Mouse (Mus musculus) MEL (cell line): Measurements from ENCODE around the gene Ppip5k1.

ENCODE experiments used
- CTCF ChIP-seq, 3 experiments: IDR thresholded peaks in 2 of 3; conservative IDR thresholded peaks in 1 of 3; 2 replicates each; pipeline ENCODE4 v1.5.1; 2011 to 2012; ENCODE audit warnings: low read length in 3 of 3, low read depth in 2 of 3, mild to moderate bottlenecking in 2 of 3, improper control_type of control experiment in 1 of 3, inconsistent platforms in 1 of 3, mixed read lengths in 1 of 3, moderate library complexity in 1 of 3; ENCODE audit not compliant: control insufficient read depth in 1 of 3, insufficient read depth in 1 of 3, poor library complexity in 1 of 3, severe bottlenecking in 1 of 3
- EP300 ChIP-seq, 2 experiments: IDR thresholded peaks; 2 replicates each; pipeline ENCODE4 v1.6.1; 2011; ENCODE audit warnings: improper control_type of control experiment in 2 of 2, low read length in 2 of 2, low read depth in 1 of 2, mild to moderate bottlenecking in 1 of 2
- NELFE ChIP-seq: IDR thresholded peaks from 2 replicates; pipeline ENCODE4 v1.6.1; 2011; ENCODE audit warnings: low read depth, low read length, improper control_type of control experiment
- POLR2A ChIP-seq, 2 experiments: IDR thresholded peaks; 2 replicates each; pipeline ENCODE4 v1.6.1; 2011 to 2012; ENCODE audit warnings: low read length in 2 of 2, mild to moderate bottlenecking in 2 of 2, control low read depth in 1 of 2, improper control_type of control experiment in 1 of 2, low read depth in 1 of 2, moderate library complexity in 1 of 2; ENCODE audit not compliant: control insufficient read depth in 1 of 2, insufficient read depth in 1 of 2, poor library complexity in 1 of 2
- SIN3A ChIP-seq: IDR thresholded peaks from 2 replicates; pipeline ENCODE4 v1.6.1; 2012; ENCODE audit warnings: low read length, improper control_type of control experiment, inconsistent platforms
- USF1 ChIP-seq: IDR thresholded peaks from 2 replicates; pipeline ENCODE4 v1.6.1; 2014; ENCODE audit warnings: low read depth, mild to moderate bottlenecking, inconsistent platforms, low read length, improper control_type of control experiment, moderate library complexity

GRCm38 (mm10) chr2:121289730-121290540 is 65.3 kb downstream of the Ppip5k1 start:
- no peak for TF ChIP-seq USF1
- TF ChIP-seq NELFE, result no peak
- TF ChIP-seq CTCF (IDR thresholded peaks at IDR 0.05 in 2 of 3, conservative IDR thresholded peaks at IDR 0.05 in 1 of 3; ENCODE audit: control insufficient read depth in 1 of 3, insufficient read depth in 1 of 3, low read depth in 2 of 3, low read length in 3 of 3, poor library complexity in 1 of 3, severe bottlenecking in 1 of 3), result peak in 1 of 3 experiments; percentile 20; a peak in 2 of 6 replicates
- no peak for TF ChIP-seq EP300 (IDR thresholded peaks at IDR 0.05; ENCODE audit: low read depth in 1 of 2, low read length in 2 of 2)
- TF ChIP-seq POLR2A (IDR thresholded peaks at IDR 0.05; ENCODE audit: control insufficient read depth in 1 of 2, insufficient read depth in 1 of 2, low read depth in 1 of 2, low read length in 2 of 2, poor library complexity in 1 of 2), result no peak
- TF ChIP-seq SIN3A, result 0 out of 2 replicates have a peak, but pooled peaks have one; percentile 10
